Mouse (Mus musculus) embryonic facial prominence, embryonic 14.5 days (tissue): ENCODE data around the gene Gm609. TPM values are rescaled to one million over a fixed set of nuclear protein-coding genes. Genes with fewer than 3 reads are reported as not detected.

ENCODE experiments used
- polyA plus RNA-seq: library from polyadenylated mRNA; unstranded; fragments of >200 nt; fragmentation: Nextera tagmentation; extraction: Ambion mirVana; gene quantifications from 2 replicates; pipeline ENCODE4 v1.2.1, GENCODE M21; 2014

Gene Gm609
- polyA plus RNA-seq, 1 experiment from 2014 or later, result not detected

Other genes starting within 250 kb of the Gm609 start
- gene Cd200, start 83.9 kb downstream of the Gm609 start, polyA plus RNA-seq, result 59.4 and 68.9 TPM in 2 replicates
- gene Gm17783, start 39.1 kb upstream of the Gm609 start, polyA plus RNA-seq, result not detected in 2 replicates
- gene Slc9c1, start 42.3 kb upstream of the Gm609 start, polyA plus RNA-seq, result not detected in 2 replicates
- 0.69 and 1.5 TPM in 2 replicates for gene Gcsam, start 117.4 kb upstream of the Gm609 start, polyA plus RNA-seq
- gene BC016579, start 161.1 kb upstream of the Gm609 start, polyA plus RNA-seq, result 0.34 TPM in 1 of 2 replicates, not detected in the other
- gene Tmprss7, start 200.7 kb upstream of the Gm609 start, polyA plus RNA-seq, result not detected in 2 replicates
- gene Tagln3, start 231.6 kb upstream of the Gm609 start, polyA plus RNA-seq, result 26.0 and 30.6 TPM in 2 replicates
- gene Abhd10, start 250.0 kb upstream of the Gm609 start, polyA plus RNA-seq, result 27.4 and 34.6 TPM in 2 replicates